Mouse (Mus musculus) subcutaneous adipose tissue, adult 2 months (tissue): Measurements from ENCODE around the gene Ttll7. TPM values are rescaled to one million over a fixed set of nuclear protein-coding genes. Genes with fewer than 3 reads are reported as not detected.

Experiments
- polyA plus RNA-seq: library from polyadenylated mRNA; depleted of rRNA; stranded (reverse); fragments of >200 nt; gene quantifications from 2 replicates; pipeline ENCODE4 v1.2.3, GENCODE M21; 2012; ENCODE audit warnings: low replicate concordance; rRNA removed

Gene Ttll7
- 1.3 and 2.3 TPM in 2 replicates for polyA plus RNA-seq

GRCm38 (mm10) chr3:146851966-146852891 lies at the start of gene Ttll7:
Gene Ttll7, plus strand, starts transcription at chr3:146852367.

GRCm38 (mm10) chr3:146812901-146813393 lies 39.2 kb upstream of the Ttll7 start, which contains the start of gene Prkacb:
Gene Prkacb, minus strand, starts transcription at chr3:146812990.

Other genes starting within 250 kb of the Ttll7 start
- not detected in 2 replicates for gene Dnase2b, start 236.8 kb upstream of the Ttll7 start, polyA plus RNA-seq
- gene 4930503B20Rik, start 201.1 kb upstream of the Ttll7 start, polyA plus RNA-seq: not detected in 2 replicates
- gene Samd13, start 166.8 kb upstream of the Ttll7 start, polyA plus RNA-seq: 0.17 and 0.40 TPM in 2 replicates
- gene Prkacb, start 39.4 kb upstream of the Ttll7 start, polyA plus RNA-seq: 18.6 and 34.4 TPM in 2 replicates